Mouse (Mus musculus): ENCODE results near the gene Mgat5. TPM values are rescaled to one million over a fixed set of nuclear protein-coding genes. Genes with fewer than 3 reads are reported as not detected.

The Mgat5 gene
- polyA plus RNA-seq (2015; fragmentation: Nextera tagmentation; extraction: Ambion mirVana) = 4.6 and 5.4 TPM in 2 replicates

DNA sequence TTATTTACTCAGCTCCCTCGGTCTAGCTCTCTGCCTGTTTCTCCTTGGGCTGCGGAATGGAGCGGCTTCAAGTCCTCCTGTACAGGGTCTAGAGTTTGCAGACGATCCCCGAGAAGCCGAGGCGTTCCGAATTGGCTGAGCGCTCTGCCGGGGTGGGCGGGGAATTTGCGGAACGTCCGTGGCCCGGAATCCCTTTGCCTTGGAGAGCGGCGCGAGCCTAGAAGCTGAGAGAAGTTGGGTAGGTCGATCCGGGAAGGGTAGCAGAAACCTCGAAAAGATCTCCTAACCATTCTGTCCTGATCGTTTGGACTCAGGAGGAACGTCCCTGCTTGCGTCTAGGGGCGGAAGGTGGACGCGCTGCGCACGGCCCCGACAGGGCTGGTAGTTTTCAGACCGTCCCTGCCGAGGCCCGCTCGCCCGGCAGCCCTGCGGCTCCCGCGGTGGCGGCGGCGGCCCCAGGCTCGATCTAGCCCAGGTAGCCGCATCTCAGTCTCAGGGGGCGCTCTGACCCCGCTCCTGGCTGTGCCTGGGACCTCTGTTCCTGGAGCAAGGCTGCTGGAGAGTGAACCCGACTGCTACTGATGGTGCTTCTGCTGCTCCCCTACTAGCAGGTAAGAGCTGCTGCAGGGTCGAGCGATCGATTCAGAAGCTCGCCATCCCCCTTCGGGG, at the start of gene Mgat5:
TSS of gene Mgat5 (plus strand) at position 199 of the 669 bp plus-strand sequence.
- 0 out of 2 replicates have a peak, but pooled peaks cover 3% of the 10 kb centered on the region for H3K4me1 ChIP-seq (replicated peaks; ENCODE audit: insufficient read depth, low read length)
- WGBS = under 1% methylated on average over 51 of the region's 51 CpGs
- H3K27ac ChIP-seq = peak within 1 kb of the TSS; percentile 92
- no peaks in the 10 kb centered on the region for H3K27me3 ChIP-seq (ENCODE audit: insufficient read depth, low read length)
- H3K4me2 ChIP-seq (ENCODE audit: low read length) = peak within 1 kb of the TSS; percentile 96
- H3K4me3 ChIP-seq (replicated peaks; ENCODE audit: low read depth, low read length) = peak within 1 kb of the TSS; percentile 90
- peak; percentile 97 for DNase-seq (ENCODE audit: low spot score)
- no peaks in the 10 kb centered on the region for H3K36me3 ChIP-seq (ENCODE audit: insufficient read depth, low read length)
- ATAC-seq (replicated peaks; ENCODE audit: low FRiP score, low read depth) = peak; percentile 90
- H3K9me3 ChIP-seq (replicated peaks; ENCODE audit: low read length) = no peaks in the 10 kb centered on the region
- TF ChIP-seq CTCF (IDR thresholded peaks at IDR 0.05; ENCODE audit: low read depth) = peak; percentile 52
- peak within 1 kb of the TSS; percentile 73 for H3K9ac ChIP-seq (ENCODE audit: low read depth, low read length)

GRCm38 (mm10) chr1:127160118-127160760, 44.6 kb upstream of the Mgat5 start:
- Histone ChIP-seq H3K4me1 (replicated peaks; ENCODE audit: insufficient read depth, low read length) (no peaks in the 10 kb centered on the region), H3K9me3 (replicated peaks; ENCODE audit: low read length) (no peaks in the 10 kb centered on the region), H3K4me3 (replicated peaks; ENCODE audit: low read depth, low read length) (no peak overlapping the region), H3K27ac (no peak overlapping the region), H3K9ac (ENCODE audit: low read depth, low read length) (no peak overlapping the region), H3K27me3 (ENCODE audit: insufficient read depth, low read length) (no peaks in the 10 kb centered on the region), H3K4me2 (ENCODE audit: low read length) (no peak overlapping the region), H3K36me3 (ENCODE audit: insufficient read depth, low read length) (no peaks in the 10 kb centered on the region)
- WGBS = 87% methylated on average over 5 of the region's 5 CpGs
- DNase-seq (ENCODE audit: low spot score) (no peak), ATAC-seq (replicated peaks; ENCODE audit: low FRiP score, low read depth) (no peak)
- no peak for TF ChIP-seq CTCF (IDR thresholded peaks at IDR 0.05; ENCODE audit: low read depth)

DNA sequence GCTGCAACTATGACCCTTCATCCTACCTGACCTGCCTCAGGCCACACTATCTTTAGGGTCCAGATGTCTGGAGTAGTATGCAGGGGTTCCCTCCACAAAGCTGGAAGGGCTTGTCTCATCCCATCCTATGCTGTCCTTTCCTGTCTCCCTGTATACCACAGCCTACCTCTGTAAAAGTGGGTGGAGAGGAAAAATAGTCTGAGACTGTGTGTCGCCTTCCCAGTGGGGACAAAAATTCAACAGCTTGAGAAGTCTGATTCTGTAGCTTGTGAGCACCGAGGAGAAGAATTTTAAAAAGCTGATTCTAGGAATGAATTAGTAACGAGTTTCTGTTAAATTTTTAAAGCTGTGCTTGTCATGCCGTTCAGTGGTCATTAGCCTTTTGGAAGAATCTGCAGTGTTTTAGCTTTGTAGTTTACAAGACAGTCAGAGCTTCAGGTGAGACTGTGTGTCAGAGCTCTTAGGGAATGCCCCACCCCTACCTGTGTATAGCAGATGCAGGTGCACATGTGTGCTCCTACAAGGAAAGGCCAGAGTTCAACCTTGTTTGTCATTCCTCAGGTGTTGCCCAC, 40.1 kb upstream of the Mgat5 start:
- H3K9me3 ChIP-seq (replicated peaks; ENCODE audit: low read length) = no peaks in the 10 kb centered on the region
- no peak overlapping the region for H3K9ac ChIP-seq (ENCODE audit: low read depth, low read length)
- H3K27me3 ChIP-seq (ENCODE audit: insufficient read depth, low read length) = no peaks in the 10 kb centered on the region
- H3K27ac ChIP-seq = no peak overlapping the region
- H3K36me3 ChIP-seq (ENCODE audit: insufficient read depth, low read length) = no peaks in the 10 kb centered on the region
- H3K4me2 ChIP-seq (ENCODE audit: low read length) = no peak overlapping the region
- H3K4me3 ChIP-seq (replicated peaks; ENCODE audit: low read depth, low read length) = no peak overlapping the region
- ATAC-seq (replicated peaks; ENCODE audit: low FRiP score, low read depth) (no peak), DNase-seq (ENCODE audit: low spot score) (no peak)
- WGBS = 79% methylated on average over 4 of the region's 4 CpGs
- H3K4me1 ChIP-seq (replicated peaks; ENCODE audit: insufficient read depth, low read length) = no peaks in the 10 kb centered on the region
- no peak for TF ChIP-seq CTCF (IDR thresholded peaks at IDR 0.05; ENCODE audit: low read depth)

GRCm38 (mm10) chr1:127166521-127166920, 38.3 kb upstream of the Mgat5 start:
- Histone ChIP-seq H3K27ac (no peak overlapping the region), H3K36me3 (ENCODE audit: insufficient read depth, low read length) (no peaks in the 10 kb centered on the region), H3K9me3 (replicated peaks; ENCODE audit: low read length) (no peaks in the 10 kb centered on the region), H3K4me2 (ENCODE audit: low read length) (no peak overlapping the region), H3K27me3 (ENCODE audit: insufficient read depth, low read length) (no peaks in the 10 kb centered on the region), H3K4me1 (replicated peaks; ENCODE audit: insufficient read depth, low read length) (no peaks in the 10 kb centered on the region), H3K4me3 (replicated peaks; ENCODE audit: low read depth, low read length) (no peak overlapping the region), H3K9ac (ENCODE audit: low read depth, low read length) (no peak overlapping the region)
- DNase-seq (ENCODE audit: low spot score) (no peak), ATAC-seq (replicated peaks; ENCODE audit: low FRiP score, low read depth) (no peak)
- TF ChIP-seq CTCF (IDR thresholded peaks at IDR 0.05; ENCODE audit: low read depth) = no peak

DNA sequence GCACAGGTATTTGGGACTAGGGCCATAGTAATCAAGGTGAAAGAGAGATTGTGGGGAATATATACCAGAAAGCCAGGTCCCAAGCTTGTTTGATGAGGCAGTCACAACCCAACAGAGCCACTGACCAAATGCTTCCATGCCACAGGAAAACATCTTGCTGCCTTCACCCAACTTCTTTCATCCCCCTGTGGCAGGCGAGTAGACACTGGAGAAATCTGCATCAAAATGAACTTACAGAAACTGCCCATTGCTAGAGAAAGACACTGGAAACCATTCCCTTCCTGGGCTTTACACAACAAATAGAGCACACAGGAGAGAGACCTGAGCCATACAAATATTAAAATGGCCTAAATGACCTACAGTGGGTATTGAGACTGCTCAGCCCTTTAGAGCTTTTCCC, 37.2 kb upstream of the Mgat5 start:
- no peak overlapping the region for H3K4me2 ChIP-seq (ENCODE audit: low read length)
- no peak overlapping the region for H3K9ac ChIP-seq (ENCODE audit: low read depth, low read length)
- H3K27ac ChIP-seq = no peak overlapping the region
- H3K9me3 ChIP-seq (replicated peaks; ENCODE audit: low read length) = no peaks in the 10 kb centered on the region
- 88% methylated on average over 1 of the region's 1 CpGs for WGBS
- ATAC-seq (replicated peaks; ENCODE audit: low FRiP score, low read depth) (no peak), DNase-seq (ENCODE audit: low spot score) (no peak)
- H3K4me3 ChIP-seq (replicated peaks; ENCODE audit: low read depth, low read length) = no peak overlapping the region
- H3K4me1 ChIP-seq (replicated peaks; ENCODE audit: insufficient read depth, low read length) = no peaks in the 10 kb centered on the region
- no peaks in the 10 kb centered on the region for H3K36me3 ChIP-seq (ENCODE audit: insufficient read depth, low read length)
- H3K27me3 ChIP-seq (ENCODE audit: insufficient read depth, low read length) = no peaks in the 10 kb centered on the region
- no peak for TF ChIP-seq CTCF (IDR thresholded peaks at IDR 0.05; ENCODE audit: low read depth)

- Histone ChIP-seq H3K27ac (no peak overlapping the region), H3K4me3 (replicated peaks; ENCODE audit: low read depth, low read length) (no peak overlapping the region), H3K27me3 (ENCODE audit: insufficient read depth, low read length) (no peaks in the 10 kb centered on the region), H3K36me3 (ENCODE audit: insufficient read depth, low read length) (no peaks in the 10 kb centered on the region), H3K4me2 (ENCODE audit: low read length) (no peak overlapping the region), H3K4me1 (replicated peaks; ENCODE audit: insufficient read depth, low read length) (no peaks in the 10 kb centered on the region), H3K9ac (ENCODE audit: low read depth, low read length) (no peak overlapping the region), H3K9me3 (replicated peaks; ENCODE audit: low read length) (no peaks in the 10 kb centered on the region)
- no peak for TF ChIP-seq CTCF (IDR thresholded peaks at IDR 0.05; ENCODE audit: low read depth)
- ATAC-seq (replicated peaks; ENCODE audit: low FRiP score, low read depth) (no peak), DNase-seq (ENCODE audit: low spot score) (no peak)
- WGBS = 63% methylated on average over 8 of the region's 8 CpGs
Observed at GRCm38 (mm10) chr1:127168205-127168604, 36.6 kb upstream of the Mgat5 start.
